Mouse (Mus musculus) stomach, embryonic 14.5 days (tissue): ENCODE data around the gene Mesp1. TPM values are rescaled to one million over a fixed set of nuclear protein-coding genes. Genes with fewer than 3 reads are reported as not detected.

Experiments
- ATAC-seq: fragments of 200-750 bp; cut with Nextera tagmentation; 2 replicates; pipeline ENCODE4 v1.8.0; 2017; ENCODE audit warnings: low read depth, moderate TSS enrichment; ENCODE audit not compliant: insufficient number of reproducible peaks, insufficient read depth, low FRiP score
- H3K27ac ChIP-seq: fragments of 300-500 bp; sonication (generic); 2 replicates; pipeline ENCODE4 v1.5.1; 2014; ENCODE audit warnings: mild to moderate bottlenecking, low read length, moderate library complexity, mixed read lengths
- H3K27me3 ChIP-seq: fragments of 300-500 bp; sonication (generic); 2 replicates; pipeline ENCODE4 v1.6.1; 2014; ENCODE audit warnings: low read length, control low read depth, mixed read lengths; ENCODE audit not compliant: control insufficient read depth, insufficient read depth
- H3K36me3 ChIP-seq: fragments of 300-500 bp; sonication (generic); 2 replicates; pipeline ENCODE4 v1.6.1; 2014; ENCODE audit warnings: mild to moderate bottlenecking, control low read depth, low read length, moderate library complexity, mixed read lengths; ENCODE audit not compliant: control insufficient read depth, insufficient read depth
- H3K4me1 ChIP-seq: fragments of 300-500 bp; sonication (generic); 2 replicates; pipeline ENCODE4 v1.6.1; 2014; ENCODE audit warnings: low read length, control low read depth, mixed read lengths; ENCODE audit not compliant: control insufficient read depth, insufficient read depth
- H3K4me2 ChIP-seq: fragments of 300-500 bp; sonication (generic); replicated peaks from 2 replicates; pipeline ENCODE4 v1.6.1; 2014; ENCODE audit warnings: low read depth, low read length, control low read depth
- H3K4me3 ChIP-seq: fragments of 300-500 bp; sonication (generic); 2 replicates; pipeline ENCODE4 v1.5.1; 2014; ENCODE audit warnings: low read depth, low read length, control low read depth
- H3K9ac ChIP-seq: fragments of 300-500 bp; sonication (generic); replicated peaks from 2 replicates; pipeline ENCODE4 v1.6.1; 2014; ENCODE audit warnings: low read depth, mild to moderate bottlenecking, control low read depth, low read length, moderate library complexity, mixed read lengths
- H3K9me3 ChIP-seq: fragments of 300-500 bp; sonication (generic); 2 replicates; pipeline ENCODE4 v1.6.1; 2016; ENCODE audit warnings: low read depth, low read length, control low read depth; ENCODE audit not compliant: control insufficient read depth
- WGBS: fragments of 180-500 bp; shearing (Covaris S2); extraction: QIAGEN DNeasy Blood & Tissue Kit; methylation state at CpG from one replicate; pipeline ENCODE4 v1.1.7; 2014; 5-methylcytosine and 5-hydroxymethylcytosine counted together
- polyA plus RNA-seq: library from polyadenylated mRNA; unstranded; fragments of >200 nt; fragmentation: Nextera tagmentation; extraction: Ambion mirVana; gene quantifications from 2 replicates; pipeline ENCODE4 v1.2.1, GENCODE M21; 2014

Mesp1 gene
- polyA plus RNA-seq, 1 experiment from 2014 or later, result not detected

GRCm38 (mm10) chr7:79782516-79782855, 11.1 kb downstream of the Mesp1 start:
- H3K4me1 ChIP-seq, result 0 out of 2 replicates have a peak, but pooled peaks cover 4% of the 10 kb centered on the region
- no peak overlapping the region for H3K9ac ChIP-seq
- no peak for ATAC-seq
- H3K27ac ChIP-seq, result no peak overlapping the region
- 79% methylated on average over 2 of the region's 2 CpGs for WGBS
- H3K4me2 ChIP-seq, result no peak overlapping the region
- no peaks in the 10 kb centered on the region for H3K36me3 ChIP-seq
- H3K9me3 ChIP-seq, result no peaks in the 10 kb centered on the region
- H3K27me3 ChIP-seq, result no peaks in the 10 kb centered on the region
- no peak overlapping the region for H3K4me3 ChIP-seq

GRCm38 (mm10) chr7:79781826-79782515, 11.6 kb downstream of the Mesp1 start:
- Histone ChIP-seq H3K4me1 (0 out of 2 replicates have a peak, but pooled peaks cover 4% of the 10 kb centered on the region), H3K27ac (no peak overlapping the region), H3K9me3 (no peaks in the 10 kb centered on the region), H3K27me3 (no peaks in the 10 kb centered on the region), H3K9ac (no peak overlapping the region), H3K4me2 (no peak overlapping the region), H3K36me3 (no peaks in the 10 kb centered on the region), H3K4me3 (no peak overlapping the region)
- WGBS, result 78% methylated on average over 11 of the region's 11 CpGs
- no peak for ATAC-seq

- Histone ChIP-seq H3K4me2 (peak overlapping the region; percentile 40; the same call in 1 of the 2 replicates), H3K9ac (no peak overlapping the region), H3K4me3 (no peak overlapping the region; the same call in 1 of the 2 replicates), H3K9me3 (no peaks in the 10 kb centered on the region), H3K27me3 (no peaks in the 10 kb centered on the region), H3K27ac (no peak overlapping the region), H3K4me1 (0 out of 2 replicates have a peak, but pooled peaks cover 4% of the 10 kb centered on the region), H3K36me3 (no peaks in the 10 kb centered on the region)
- ATAC-seq, result 0 out of 2 replicates have a peak, but pooled peaks have one; percentile 61
- WGBS, result 19% methylated on average over 16 of the region's 16 CpGs
Observed at GRCm38 (mm10) chr7:79780647-79781626, 12.7 kb downstream of the Mesp1 start.

- Histone ChIP-seq H3K9me3 (no peaks in the 10 kb centered on the region), H3K27ac (no peak overlapping the region), H3K9ac (no peak overlapping the region), H3K4me3 (no peak overlapping the region), H3K4me2 (no peak overlapping the region), H3K36me3 (no peaks in the 10 kb centered on the region), H3K4me1 (no peaks in the 10 kb centered on the region), H3K27me3 (no peaks in the 10 kb centered on the region)
- ATAC-seq, result no peak
- WGBS, result 46% methylated on average over 15 of the region's 15 CpGs
Observed at GRCm38 (mm10) chr7:79771561-79772512, 21.8 kb downstream of the Mesp1 start.

GRCm38 (mm10) chr7:79769664-79770063, 23.9 kb downstream of the Mesp1 start:
- 86% methylated on average over 3 of the region's 3 CpGs for WGBS
- no peaks in the 10 kb centered on the region for H3K4me1 ChIP-seq
- no peak for ATAC-seq
- no peaks in the 10 kb centered on the region for H3K27me3 ChIP-seq
- no peaks in the 10 kb centered on the region for H3K36me3 ChIP-seq
- no peak overlapping the region for H3K4me2 ChIP-seq
- no peak overlapping the region for H3K27ac ChIP-seq
- H3K9ac ChIP-seq, result no peak overlapping the region
- no peaks in the 10 kb centered on the region for H3K9me3 ChIP-seq
- H3K4me3 ChIP-seq, result no peak overlapping the region

- no peak overlapping the region for H3K4me3 ChIP-seq
Observed at GRCm38 (mm10) chr7:79765991-79766390, 27.6 kb downstream of the Mesp1 start.

GRCm38 (mm10) chr7:79762106-79762505, 31.5 kb downstream of the Mesp1 start:
- Histone ChIP-seq H3K27ac (no peak overlapping the region), H3K9ac (no peak overlapping the region), H3K4me2 (no peak overlapping the region), H3K27me3 (no peaks in the 10 kb centered on the region), H3K36me3 (no peaks in the 10 kb centered on the region), H3K4me1 (no peaks in the 10 kb centered on the region), H3K9me3 (no peaks in the 10 kb centered on the region), H3K4me3 (no peak overlapping the region)
- WGBS, result 72% methylated on average over 8 of the region's 8 CpGs
- ATAC-seq, result no peak

More at GRCm38 (mm10) chr7:79765991-79766390, 27.6 kb downstream of the Mesp1 start:
- H3K4me1 ChIP-seq, result no peaks in the 10 kb centered on the region
- H3K27ac ChIP-seq, result no peak overlapping the region
- no peaks in the 10 kb centered on the region for H3K36me3 ChIP-seq
- H3K27me3 ChIP-seq, result no peaks in the 10 kb centered on the region
- H3K9ac ChIP-seq, result no peak overlapping the region
- no peak for ATAC-seq
- 45% methylated on average over 1 of the region's 1 CpGs for WGBS
- H3K9me3 ChIP-seq, result no peaks in the 10 kb centered on the region
- H3K4me2 ChIP-seq, result no peak overlapping the region
